Mouse (Mus musculus) kidney, embryonic 14.5 days (tissue): Measurements from ENCODE around the gene Cd8a. TPM values are rescaled to one million over a fixed set of nuclear protein-coding genes. Genes with fewer than 3 reads are reported as not detected.

Experiments
- ATAC-seq: fragments of 200-750 bp; cut with Nextera tagmentation; 2 replicates; pipeline ENCODE4 v1.8.0; 2017; ENCODE audit warnings: moderate number of reproducible peaks, mild to moderate bottlenecking, moderate TSS enrichment, moderate library complexity; ENCODE audit not compliant: low FRiP score, low TSS enrichment
- H3K27ac ChIP-seq: fragments of 300-500 bp; sonication (generic); 2 replicates; pipeline ENCODE4 v1.5.1; 2014; ENCODE audit warnings: low read depth, mild to moderate bottlenecking, low read length, moderate library complexity, mixed read lengths
- H3K27me3 ChIP-seq: fragments of 300-500 bp; sonication (generic); 2 replicates; pipeline ENCODE4 v1.6.1; 2014; ENCODE audit warnings: mild to moderate bottlenecking, low read length; ENCODE audit not compliant: control insufficient read depth, insufficient read depth
- H3K36me3 ChIP-seq: fragments of 300-500 bp; sonication (generic); 2 replicates; pipeline ENCODE4 v1.6.1; 2014; ENCODE audit warnings: low read length, mixed read lengths; ENCODE audit not compliant: control insufficient read depth, insufficient read depth
- H3K4me1 ChIP-seq: fragments of 300-500 bp; sonication (generic); 2 replicates; pipeline ENCODE4 v1.6.1; 2014; ENCODE audit warnings: low read length, mixed read lengths; ENCODE audit not compliant: control insufficient read depth, insufficient read depth
- H3K4me2 ChIP-seq: fragments of 300-500 bp; sonication (generic); replicated peaks from 2 replicates; pipeline ENCODE4 v1.6.1; 2014; ENCODE audit warnings: low read depth, mild to moderate bottlenecking, low read length
- H3K4me3 ChIP-seq: fragments of 300-500 bp; sonication (generic); 2 replicates; pipeline ENCODE4 v1.5.1; 2014; ENCODE audit warnings: mild to moderate bottlenecking, low read length
- H3K9ac ChIP-seq: fragments of 300-500 bp; sonication (generic); 2 replicates; pipeline ENCODE4 v1.6.1; 2014; ENCODE audit warnings: low read depth, mild to moderate bottlenecking, low read length, moderate library complexity
- H3K9me3 ChIP-seq: fragments of 300-500 bp; sonication (generic); 2 replicates; pipeline ENCODE4 v1.6.1; 2016; ENCODE audit warnings: low read length; ENCODE audit not compliant: control insufficient read depth
- WGBS: fragments of 180-500 bp; shearing (Covaris S2); extraction: QIAGEN DNeasy Blood & Tissue Kit; methylation state at CpG from one replicate; pipeline ENCODE4 v1.1.7; 2014; 5-methylcytosine and 5-hydroxymethylcytosine counted together
- polyA plus RNA-seq: library from polyadenylated mRNA; unstranded; fragments of >200 nt; fragmentation: Nextera tagmentation; extraction: Ambion mirVana; gene quantifications from 2 replicates; pipeline ENCODE4 v1.2.1, GENCODE M21; 2014

Gene Cd8a
- polyA plus RNA-seq, 1 experiment from 2014 or later: not detected

- no peak overlapping the region for H3K4me3 ChIP-seq
- no peaks in the 10 kb centered on the region for H3K27me3 ChIP-seq
- no peak overlapping the region for H3K27ac ChIP-seq
- ATAC-seq: no peak
- no peak overlapping the region for H3K4me2 ChIP-seq
- no peaks in the 10 kb centered on the region for H3K36me3 ChIP-seq
- 97% methylated on average over 13 of the region's 13 CpGs for WGBS
- H3K9ac ChIP-seq: no peak overlapping the region
- H3K4me1 ChIP-seq: no peaks in the 10 kb centered on the region
- H3K9me3 ChIP-seq: no peaks in the 10 kb centered on the region
Measured at GRCm38 (mm10) chr6:71376711-71377110, 3.5 kb downstream of the Cd8a start.

GRCm38 (mm10) chr6:71381654-71382053 is 8.4 kb downstream of the Cd8a start:
- H3K4me2 ChIP-seq: no peak overlapping the region
- no peaks in the 10 kb centered on the region for H3K9me3 ChIP-seq
- no peaks in the 10 kb centered on the region for H3K27me3 ChIP-seq
- 90% methylated on average over 5 of the region's 5 CpGs for WGBS
- ATAC-seq: no peak
- H3K27ac ChIP-seq: no peak overlapping the region
- H3K4me1 ChIP-seq: no peaks in the 10 kb centered on the region
- no peaks in the 10 kb centered on the region for H3K36me3 ChIP-seq
- no peak overlapping the region for H3K9ac ChIP-seq
- H3K4me3 ChIP-seq: no peak overlapping the region

- Histone ChIP-seq H3K4me3 (no peak overlapping the region), H3K36me3 (peaks cover 43% of the 10 kb centered on the region), H3K9ac (no peak overlapping the region), H3K27me3 (no peaks in the 10 kb centered on the region), H3K4me2 (no peak overlapping the region), H3K9me3 (no peaks in the 10 kb centered on the region), H3K4me1 (no peaks in the 10 kb centered on the region), H3K27ac (no peak overlapping the region)
- no peak for ATAC-seq
- 94% methylated on average over 2 of the region's 2 CpGs for WGBS
Measured at GRCm38 (mm10) chr6:71390496-71390895, 17.3 kb downstream of the Cd8a start.

GRCm38 (mm10) chr6:71396016-71396415 is 22.8 kb downstream of the Cd8a start:
- no peaks in the 10 kb centered on the region for H3K27me3 ChIP-seq
- peaks cover 57% of the 10 kb centered on the region for H3K36me3 ChIP-seq
- H3K9me3 ChIP-seq: no peaks in the 10 kb centered on the region
- 91% methylated on average over 1 of the region's 1 CpGs for WGBS
- ATAC-seq: no peak
- no peak overlapping the region for H3K27ac ChIP-seq
- no peak overlapping the region for H3K4me3 ChIP-seq
- H3K4me2 ChIP-seq: no peak overlapping the region
- H3K4me1 ChIP-seq: no peaks in the 10 kb centered on the region
- H3K9ac ChIP-seq: no peak overlapping the region

GRCm38 (mm10) chr6:71396761-71397160 is 23.5 kb downstream of the Cd8a start:
- WGBS: 89% methylated on average over 6 of the region's 6 CpGs
- H3K36me3 ChIP-seq: peaks cover 50% of the 10 kb centered on the region

GRCm38 (mm10) chr6:71398829-71399609 is 25.8 kb downstream of the Cd8a start:
- Histone ChIP-seq H3K9me3 (no peaks in the 10 kb centered on the region), H3K4me3 (no peak overlapping the region), H3K36me3 (peaks cover 31% of the 10 kb centered on the region; the same call in 1 of the 2 replicates), H3K27ac (no peak overlapping the region), H3K9ac (no peak overlapping the region), H3K27me3 (no peaks in the 10 kb centered on the region), H3K4me1 (no peaks in the 10 kb centered on the region), H3K4me2 (no peak overlapping the region)
- WGBS: 85% methylated on average over 4 of the region's 4 CpGs
- ATAC-seq: no peak

More at GRCm38 (mm10) chr6:71396761-71397160, 23.5 kb downstream of the Cd8a start:
- Histone ChIP-seq H3K27ac (no peak overlapping the region), H3K27me3 (no peaks in the 10 kb centered on the region), H3K4me1 (no peaks in the 10 kb centered on the region), H3K4me2 (no peak overlapping the region), H3K4me3 (no peak overlapping the region), H3K9me3 (no peaks in the 10 kb centered on the region), H3K9ac (no peak overlapping the region)
- ATAC-seq: no peak

- no peaks in the 10 kb centered on the region for H3K4me1 ChIP-seq
- no peak overlapping the region for H3K9ac ChIP-seq
- no peak overlapping the region for H3K4me2 ChIP-seq
- no peak overlapping the region for H3K4me3 ChIP-seq
- H3K27ac ChIP-seq: no peak overlapping the region
- WGBS: 91% methylated on average over 4 of the region's 4 CpGs
- no peaks in the 10 kb centered on the region for H3K27me3 ChIP-seq
- no peaks in the 10 kb centered on the region for H3K9me3 ChIP-seq
- H3K36me3 ChIP-seq: peaks cover 14% of the 10 kb centered on the region; the same call in 1 of the 2 replicates
- ATAC-seq: no peak
Measured at GRCm38 (mm10) chr6:71414624-71415023, 41.4 kb downstream of the Cd8a start.

GRCm38 (mm10) chr6:71415446-71415845 is 42.2 kb downstream of the Cd8a start:
- H3K9ac ChIP-seq: no peak overlapping the region
- no peak overlapping the region for H3K4me3 ChIP-seq
- H3K27ac ChIP-seq: no peak overlapping the region
- no peaks in the 10 kb centered on the region for H3K9me3 ChIP-seq
- no peaks in the 10 kb centered on the region for H3K4me1 ChIP-seq
- ATAC-seq: no peak
- WGBS: 86% methylated on average over 3 of the region's 3 CpGs
- H3K36me3 ChIP-seq: peaks cover 18% of the 10 kb centered on the region; the same call in 1 of the 2 replicates
- H3K27me3 ChIP-seq: no peaks in the 10 kb centered on the region
- H3K4me2 ChIP-seq: no peak overlapping the region

GRCm38 (mm10) chr6:71418874-71419273 is 45.6 kb downstream of the Cd8a start:
- no peak for ATAC-seq
- no peak overlapping the region for H3K9ac ChIP-seq
- 88% methylated on average over 3 of the region's 3 CpGs for WGBS
- H3K27ac ChIP-seq: no peak overlapping the region
- H3K4me3 ChIP-seq: no peak overlapping the region
- peaks cover 6% of the 10 kb centered on the region; the same call in 1 of the 2 replicates for H3K36me3 ChIP-seq
- H3K4me2 ChIP-seq: no peak overlapping the region
- no peaks in the 10 kb centered on the region; the same call in 1 of the 2 replicates for H3K9me3 ChIP-seq
- H3K27me3 ChIP-seq: no peaks in the 10 kb centered on the region
- H3K4me1 ChIP-seq: no peaks in the 10 kb centered on the region
